Mouse (Mus musculus) gastrocnemius, adult 18-20 months (tissue): ENCODE measurements around the gene Mis18a. TPM values are rescaled to one million over a fixed set of nuclear protein-coding genes. Genes with fewer than 3 reads are reported as not detected.

Experiments
- DNase-seq: peaks from one replicate; pipeline ENCODE4 v3.0.0; 2021; ENCODE audit warnings: low spot score
- total RNA-seq, 2 experiments: library from RNA; stranded (reverse); gene quantifications; 2 replicates each; pipeline ENCODE4 v1.2.3; 2021

Gene Mis18a
- total RNA-seq, 2 experiments from 2014 or later = 0.68 to 1.00 TPM

DNA sequence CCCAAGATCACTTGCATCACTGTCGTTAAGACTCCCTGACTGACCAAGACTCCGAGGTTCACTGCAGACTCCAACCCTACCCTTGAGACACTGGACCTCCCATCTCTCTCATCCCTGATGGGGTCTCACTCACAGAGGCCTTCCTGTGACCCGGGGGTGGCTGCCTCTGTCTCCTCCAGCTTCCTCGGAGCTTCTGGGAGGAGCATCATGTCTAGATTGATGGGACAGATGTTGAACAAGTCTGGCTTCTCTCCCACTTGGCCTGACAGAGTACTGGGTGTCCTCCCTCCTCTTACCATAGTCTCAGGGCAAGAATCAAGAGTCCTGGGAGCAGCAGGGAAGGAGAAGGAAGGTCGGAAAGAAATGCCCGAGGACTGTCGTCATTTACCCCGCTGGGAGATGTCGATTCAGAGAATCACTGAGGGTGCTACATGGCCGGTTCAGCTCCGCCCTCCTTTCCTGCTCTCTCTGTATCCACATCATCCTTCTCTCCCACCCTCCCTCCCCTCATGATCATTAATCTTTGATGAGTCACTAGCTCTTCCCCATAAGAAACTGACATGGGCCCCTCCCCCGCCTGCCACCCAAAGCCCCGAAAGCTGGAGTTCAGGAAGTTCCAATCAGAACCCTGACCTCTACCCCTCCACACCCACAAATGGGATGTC, 22.9 kb downstream of the Mis18a start:
- DNase-seq = no peak

DNA sequence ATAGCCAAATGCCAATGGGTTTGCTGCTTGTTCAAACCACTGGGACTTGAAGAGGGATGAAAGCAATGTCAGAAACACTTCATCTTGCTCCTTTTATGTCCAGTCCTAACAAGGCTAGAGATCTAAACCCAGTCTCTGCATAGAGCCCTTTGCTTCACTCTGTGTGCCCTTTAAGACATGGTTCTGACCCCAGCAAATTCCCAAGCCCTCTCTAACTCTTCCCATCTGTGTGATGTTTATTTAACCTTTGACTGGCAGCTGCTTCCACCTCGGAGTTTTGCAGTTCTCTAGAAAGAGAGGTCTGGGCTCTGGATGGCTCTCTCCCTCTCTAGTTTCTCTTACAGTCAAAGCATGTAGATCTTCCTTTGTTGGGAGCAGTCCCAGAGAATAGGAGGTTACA, 23.6 kb downstream of the Mis18a start:
- no peak for DNase-seq

GRCm38 (mm10) chr16:90701541-90701940, 25.7 kb downstream of the Mis18a start:
- no peak for DNase-seq

DNA sequence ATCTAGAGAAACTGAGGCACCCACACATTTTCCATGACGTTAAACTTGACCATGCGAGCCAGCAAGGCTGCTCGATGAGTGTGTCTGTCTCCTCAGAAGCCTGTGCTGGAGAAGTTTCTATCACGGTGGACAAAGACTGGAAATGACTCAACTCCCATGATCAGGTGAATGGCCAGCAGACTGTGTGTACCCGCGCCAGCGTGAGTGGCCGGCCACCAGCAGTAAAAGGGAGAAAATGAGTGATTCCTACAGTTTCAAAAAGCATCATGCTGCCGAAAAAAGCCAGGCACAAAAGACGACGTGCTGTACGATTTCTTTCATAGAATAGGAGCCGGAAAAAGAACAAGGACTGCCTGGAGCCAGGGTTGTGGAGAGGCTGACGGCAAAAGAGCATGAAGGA, 27.8 kb downstream of the Mis18a start:
- no peak for DNase-seq

- no peak for DNase-seq
Observed at GRCm38 (mm10) chr16:90696306-90696705, 30.9 kb downstream of the Mis18a start.

DNA sequence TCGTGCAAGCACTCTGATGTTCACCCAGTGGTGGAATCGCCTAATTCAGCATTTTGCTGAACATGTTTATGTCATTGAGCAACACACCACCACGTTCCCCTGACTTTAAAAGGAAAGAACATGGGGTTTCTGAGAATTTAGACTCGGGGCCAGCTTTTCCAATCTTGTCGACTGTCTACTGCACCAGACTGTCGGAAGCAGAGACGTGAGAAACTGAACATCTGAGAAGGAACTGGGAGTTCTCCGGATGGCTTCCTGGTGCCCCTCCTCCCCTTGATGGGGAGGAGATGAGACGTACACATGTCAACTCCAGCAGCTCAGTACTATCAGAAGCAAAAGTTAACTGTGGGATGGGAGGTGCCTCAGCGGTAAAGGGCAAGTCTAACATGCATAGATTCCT, 32.1 kb downstream of the Mis18a start:
- DNase-seq = no peak

- no peak for DNase-seq
Observed at GRCm38 (mm10) chr16:90694719-90695118, 32.5 kb downstream of the Mis18a start.

- no peak for DNase-seq
Observed at GRCm38 (mm10) chr16:90693625-90694024, 33.6 kb downstream of the Mis18a start.

DNA sequence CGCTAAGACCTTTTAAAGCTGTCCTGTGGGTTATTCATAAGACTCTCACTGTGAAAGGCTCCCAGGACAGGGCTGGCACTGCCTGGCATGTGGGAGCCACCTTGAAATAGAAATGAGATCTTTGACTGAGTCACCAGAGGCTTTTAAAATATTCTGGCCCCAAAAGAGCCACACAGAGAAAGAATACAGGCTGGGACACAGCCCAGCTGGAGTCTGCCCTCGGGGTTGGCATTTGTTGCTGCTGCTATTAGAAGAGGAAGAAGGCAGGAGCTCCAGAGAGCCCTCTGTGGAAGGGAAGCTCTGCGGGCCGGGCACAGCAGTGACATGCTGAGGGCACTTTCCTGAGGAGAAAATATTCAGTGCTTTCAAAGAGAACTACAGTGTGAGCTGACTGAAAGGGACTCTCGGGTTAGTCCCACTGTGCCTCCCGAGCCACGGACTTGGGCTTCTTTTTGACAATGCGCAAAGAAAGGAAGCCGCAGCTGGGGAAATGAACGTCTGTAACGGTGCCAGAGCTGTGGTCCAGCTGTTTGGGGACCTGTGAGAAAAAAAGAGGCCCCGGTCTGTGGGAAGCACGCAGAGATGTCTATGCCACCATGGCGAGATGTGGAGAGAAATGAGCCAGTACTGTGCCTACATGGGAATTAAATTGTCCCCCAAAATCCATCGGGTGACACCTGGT, 34.4 kb downstream of the Mis18a start:
- DNase-seq = peak; percentile 52

- DNase-seq = no peak
Observed at GRCm38 (mm10) chr16:90687687-90688263, 39.4 kb downstream of the Mis18a start.

GRCm38 (mm10) chr16:90687011-90687410, 40.2 kb downstream of the Mis18a start:
- no peak for DNase-seq

DNA sequence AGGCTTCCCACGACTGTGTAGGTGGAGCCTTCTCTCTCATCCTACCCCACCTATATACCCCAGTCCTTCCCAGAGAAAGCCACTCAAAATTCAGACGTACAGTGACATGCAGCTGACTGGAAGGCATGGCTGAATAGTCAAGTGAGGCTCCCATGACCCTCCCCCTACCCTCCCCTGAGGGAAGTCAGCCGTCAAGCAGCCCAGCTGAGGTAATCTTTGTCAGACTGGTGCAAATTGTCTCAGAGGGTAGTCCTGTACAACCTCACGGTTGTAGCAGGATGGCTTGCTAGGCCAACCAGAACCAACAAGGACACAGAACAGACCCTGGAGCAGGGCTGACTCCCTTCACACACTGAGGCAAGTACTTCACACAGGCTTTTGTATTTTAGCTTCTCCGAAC, 43.1 kb downstream of the Mis18a start:
- DNase-seq = no peak

DNA sequence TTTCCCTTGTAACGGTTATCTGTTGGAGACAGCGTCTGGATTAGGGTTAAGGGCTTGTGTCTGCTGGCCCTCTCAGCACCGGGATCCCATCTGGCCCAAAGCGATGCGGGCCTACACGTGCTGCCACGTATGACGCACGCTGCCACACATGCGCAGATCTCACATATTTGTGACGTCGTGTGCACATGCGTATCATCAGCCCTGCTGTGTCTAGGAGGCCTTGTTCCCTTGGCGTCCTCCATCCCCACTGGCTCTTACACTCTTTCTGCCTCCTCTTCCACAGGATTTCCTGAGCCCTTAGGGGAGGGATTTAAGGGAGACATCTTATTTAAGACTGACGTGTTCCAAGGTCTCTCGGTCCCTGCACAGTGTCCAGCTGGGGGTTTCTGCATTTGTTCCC, 47.2 kb downstream of the Mis18a start:
- DNase-seq = no peak

GRCm38 (mm10) chr16:90678820-90679219, 48.4 kb downstream of the Mis18a start:
- no peak for DNase-seq

- DNase-seq = peak; percentile 67
Observed at GRCm38 (mm10) chr16:90676920-90677574, 50.2 kb downstream of the Mis18a start.

DNA sequence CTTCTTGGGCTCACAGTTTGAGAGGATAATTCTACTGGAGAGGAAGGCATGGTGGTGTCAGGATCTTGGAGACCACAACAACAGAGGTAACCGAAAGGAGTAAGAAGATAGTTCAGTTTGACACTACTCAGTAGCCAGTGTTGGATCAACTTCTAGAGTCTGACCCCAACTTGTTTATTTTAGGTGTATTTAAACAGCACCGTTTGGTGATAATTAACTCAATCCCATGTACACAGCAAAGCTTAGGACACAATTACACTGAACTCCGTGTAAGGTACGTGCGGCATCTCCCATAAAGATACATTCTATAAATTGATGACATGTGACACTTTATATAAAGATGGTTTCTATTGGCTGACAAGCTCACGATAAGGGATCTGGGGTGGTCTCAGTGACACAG, 52.6 kb downstream of the Mis18a start:
- no peak for DNase-seq

DNA sequence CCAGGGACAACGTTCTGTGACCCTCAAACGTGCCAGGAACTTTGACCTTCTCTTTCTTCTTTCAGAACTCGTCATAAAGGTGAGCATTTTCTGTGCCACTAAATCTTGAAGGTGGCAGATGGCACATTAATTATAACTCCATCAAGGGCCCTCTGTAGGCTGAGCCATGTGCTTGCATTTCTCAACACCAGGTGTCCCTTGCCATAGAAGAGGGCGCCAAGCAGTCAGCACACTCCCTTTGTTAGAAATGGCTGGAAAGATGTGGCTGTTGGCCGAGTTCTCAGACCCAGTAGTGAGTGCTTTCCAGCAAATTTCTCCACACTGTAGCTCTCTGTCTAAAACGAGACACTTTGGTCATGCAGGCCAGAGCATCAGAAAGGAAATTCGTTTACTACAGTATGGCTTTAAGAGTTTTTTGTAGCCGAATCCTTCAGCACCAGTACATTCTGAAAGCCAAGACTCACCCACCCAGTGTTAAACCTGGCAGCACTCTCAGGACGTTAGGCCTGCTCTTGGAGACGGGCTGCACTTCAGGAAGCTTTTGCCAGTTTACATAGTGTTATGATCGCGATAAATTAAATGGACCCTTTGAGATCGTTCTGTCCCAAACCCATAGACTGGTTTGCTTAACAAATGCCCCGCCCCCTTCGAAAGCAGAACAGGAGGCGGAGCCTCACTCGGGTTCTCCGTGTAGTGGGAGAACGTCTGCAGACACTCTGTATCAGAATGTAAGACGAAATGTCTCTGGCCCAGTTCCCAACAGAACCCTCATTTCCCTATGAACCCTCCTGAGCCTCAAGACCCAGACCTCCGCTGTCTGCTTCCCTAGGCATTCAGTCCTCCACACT, 53.5 kb downstream of the Mis18a start:
- no peak for DNase-seq
